Comparison of ENCODE assay signal across 18 mouse cellular contexts in the genomic region with DNA sequence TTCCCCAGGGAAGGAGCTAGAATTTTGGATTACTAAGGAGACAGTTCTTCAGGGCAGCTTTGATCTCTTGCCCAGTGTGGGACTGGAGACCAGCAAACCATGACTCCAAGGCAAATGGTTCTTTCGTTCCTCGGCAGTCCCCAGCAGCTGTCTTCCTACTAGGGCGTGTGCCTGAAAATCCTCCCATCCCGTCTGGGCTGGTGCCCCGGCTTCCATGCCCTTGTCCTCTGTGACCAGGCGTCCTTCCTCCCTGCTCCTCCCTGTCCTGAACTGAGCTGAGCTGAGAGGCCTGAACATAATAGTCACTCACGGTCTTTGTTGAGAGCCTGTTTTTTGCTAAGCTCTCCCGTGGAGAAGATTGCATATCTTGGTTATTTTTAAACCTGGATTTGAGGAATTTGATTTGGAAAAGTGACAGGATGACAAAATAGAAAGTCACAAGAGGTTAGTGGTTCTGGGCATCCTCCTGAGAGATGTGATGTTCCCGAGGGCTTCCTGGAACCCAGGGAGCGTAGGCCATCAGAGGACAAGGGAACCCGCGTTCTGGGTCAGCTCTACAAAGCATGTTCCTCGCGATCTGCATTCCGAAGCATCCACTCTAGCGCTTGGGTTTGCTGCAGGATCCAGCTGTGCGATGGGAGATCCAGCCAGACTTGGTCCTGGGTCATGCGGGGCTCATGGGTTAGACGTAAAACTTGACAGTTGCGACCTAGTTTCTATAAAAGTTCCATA. TPM values are rescaled to one million over a fixed set of nuclear protein-coding genes. Genes with fewer than 3 reads are reported as not detected.
A peak's percentile ranks its signal among the peaks of the same experiment; 100 is the strongest.
DNase-seq lines count a peak whose midpoint lies in the region; TF ChIP-seq lines count a peak whose summit lies in the region.
"Had no signal": no experiment of that assay in that cellular context is flagged by ENCODE, and none has a peak within 500 bp of the region (broad histone marks: within the 10 kb centered on the region; RNA-seq: fewer than 3 reads in every experiment).

No protein-coding gene starts in this region.

- H3K4me3 ChIP-seq in heart, embryonic 10.5 days, result no peak overlapping the region
- H3K4me3 ChIP-seq in small intestine, adult 2 months (ENCODE audit: low read depth, low read length), result no peak overlapping the region
- H3K4me3 ChIP-seq in forebrain, embryonic 10.5 days, result no peak overlapping the region
- H3K4me3 ChIP-seq: embryonic facial prominence, embryonic 10.5 days; limb, embryonic 12.5 days; midbrain, embryonic 13.5 days had no signal

- no peak overlapping the region for H3K27ac ChIP-seq in heart, embryonic 10.5 days
- peak overlapping the region; percentile 5; the same call in 1 of the 2 replicates for H3K27ac ChIP-seq in small intestine, adult 2 months (ENCODE audit: insufficient read depth, low read depth, low read length)
- no peak overlapping the region for H3K27ac ChIP-seq in forebrain, embryonic 10.5 days
- H3K27ac ChIP-seq: embryonic facial prominence, embryonic 10.5 days; hindbrain, embryonic 14.5 days; limb, embryonic 12.5 days; midbrain, embryonic 13.5 days had no signal

- no peak for TF ChIP-seq POLR2A in small intestine, adult 2 months (IDR thresholded peaks at IDR 0.05; ENCODE audit: low read depth, low read length)

- peak; percentile 74 to 84 for DNase-seq in heart, adult 18-20 months
- no peak for DNase-seq in heart, embryonic 10.5 days (ENCODE audit: low spot score)
- peak; percentile 31 to 36 for DNase-seq in urinary bladder, postnatal 36 days (ENCODE audit: low spot score in 2 of 2)
- no peak for DNase-seq in urinary bladder, postnatal 25 days (ENCODE audit: low spot score)
- DNase-seq in heart, postnatal 4 days, result peak; percentile 43
- DNase-seq in forebrain, embryonic 10.5 days (ENCODE audit: extremely low spot score, low spot score), result no peak
- no peak for DNase-seq in ovary, postnatal 36 days (ENCODE audit: low spot score)
- DNase-seq: B cell, adult 2 months; cerebellum, adult 9-10 months; kidney, adult 9 months; liver, postnatal 0 days; thymus, adult 2 months had no signal

- H3K4me1 ChIP-seq in heart, embryonic 10.5 days, result no peaks in the 10 kb centered on the region
- H3K4me1 ChIP-seq in small intestine, adult 2 months (ENCODE audit: control insufficient read depth, insufficient read depth, insufficient read length, low read length), result no peaks in the 10 kb centered on the region; the same call in 1 of the 2 replicates
- no peaks in the 10 kb centered on the region for H3K4me1 ChIP-seq in forebrain, embryonic 10.5 days
- H3K4me1 ChIP-seq: embryonic facial prominence, embryonic 10.5 days; limb, embryonic 12.5 days; midbrain, embryonic 13.5 days had no signal

- 73% methylated on average over 20 of the region's 20 CpGs for WGBS in heart, embryonic 10.5 days
- 61% methylated on average over 20 of the region's 20 CpGs for WGBS in small intestine, adult 2 months
- 84% methylated on average over 20 of the region's 20 CpGs for WGBS in forebrain, embryonic 10.5 days

- no peaks in the 10 kb centered on the region for H3K9me3 ChIP-seq in heart, embryonic 10.5 days
- peaks cover 9% of the 10 kb centered on the region; the same call in 1 of the 2 replicates for H3K9me3 ChIP-seq in forebrain, embryonic 10.5 days

- no peaks in the 10 kb centered on the region for H3K36me3 ChIP-seq in heart, embryonic 10.5 days
- H3K36me3 ChIP-seq in small intestine, adult 2 months (ENCODE audit: control insufficient read depth, insufficient read depth, low read length), result no peaks in the 10 kb centered on the region
- H3K36me3 ChIP-seq in forebrain, embryonic 10.5 days (replicated peaks), result no peaks in the 10 kb centered on the region
- H3K36me3 ChIP-seq: embryonic facial prominence, embryonic 10.5 days; G1E; limb, embryonic 12.5 days; midbrain, embryonic 13.5 days had no signal

- no peak for TF ChIP-seq CTCF in small intestine, adult 2 months (IDR thresholded peaks at IDR 0.05; ENCODE audit: extremely low read depth, insufficient read length, insufficient replicate concordance, low read depth, low read length)

- no peaks in the 10 kb centered on the region for H3K27me3 ChIP-seq in heart, embryonic 10.5 days (ENCODE audit: insufficient read depth, poor library complexity, severe bottlenecking)
- H3K27me3 ChIP-seq in small intestine, adult 2 months (ENCODE audit: control insufficient read depth, insufficient read depth, low read length), result no peaks in the 10 kb centered on the region
- no peaks in the 10 kb centered on the region for H3K27me3 ChIP-seq in forebrain, embryonic 10.5 days (ENCODE audit: poor library complexity, severe bottlenecking)
- H3K27me3 ChIP-seq: limb, embryonic 12.5 days; midbrain, embryonic 13.5 days had no signal

RNA-seq across cellular contexts. Expression of gene Minos1, which starts 23.8 kb away (rescaled TPM):
- 100 to 1,000 TPM; 596 to 645 TPM for total RNA-seq in heart, adult 18-20 months (2021)
- polyA plus RNA-seq in heart, embryonic 10.5 days (2016; fragmentation: Nextera tagmentation; extraction: Ambion mirVana), result 532 and 637 TPM in 2 replicates
- total RNA-seq in heart, postnatal 4 days (2021), result 100 to 1,000 TPM; 588 to 656 TPM
- polyA plus RNA-seq in small intestine, adult 2 months (2012; rRNA removed), result 15.4 and 29.4 TPM in 2 replicates
- 375 and 389 TPM in 2 replicates for polyA plus RNA-seq in forebrain, embryonic 10.5 days (2016; fragmentation: Nextera tagmentation; extraction: Ambion mirVana)

RNA-seq across cellular contexts. Expression of gene Capzb, which starts 38.0 kb away (rescaled TPM):
- total RNA-seq in heart, adult 18-20 months (2021), result 100 to 1,000 TPM; 356 to 380 TPM
- polyA plus RNA-seq in heart, embryonic 10.5 days (2016; fragmentation: Nextera tagmentation; extraction: Ambion mirVana), result 450 and 452 TPM in 2 replicates
- total RNA-seq in heart, postnatal 4 days (2021), result 100 to 1,000 TPM; 423 to 429 TPM
- polyA plus RNA-seq in small intestine, adult 2 months (2012; rRNA removed), result 159 and 390 TPM in 2 replicates
- polyA plus RNA-seq in forebrain, embryonic 10.5 days (2016; fragmentation: Nextera tagmentation; extraction: Ambion mirVana), result 340 and 360 TPM in 2 replicates

Comparison
In these comparisons a context has a peak if more than half of its experiments do, and no peak if none do; other contexts are left out.
1. DNase-seq: peak in heart, adult 18-20 months (2 of 2), urinary bladder, postnatal 36 days (2 of 2) and heart, postnatal 4 days (single experiment); none in heart, embryonic 10.5 days (single experiment), urinary bladder, postnatal 25 days (single experiment), forebrain, embryonic 10.5 days (single experiment) and ovary, postnatal 36 days (single experiment).
2. RNA of gene Minos1, which starts 23.8 kb away (polyA plus RNA-seq): 532 to 637 TPM in heart, embryonic 10.5 days and 375 to 389 TPM in forebrain, embryonic 10.5 days; 15.4 to 29.4 TPM in small intestine, adult 2 months; every median in the first group is over 10 times any median in the second.